Mouse (Mus musculus) lung, postnatal 14 days (tissue): ENCODE results near the gene Nsl1.
A peak's percentile ranks its signal among the peaks of the same experiment; 100 is the strongest.

Experiments used
- DNase-seq: peaks from one replicate; pipeline ENCODE4 v3.0.0; 2021

The Nsl1 gene

DNA sequence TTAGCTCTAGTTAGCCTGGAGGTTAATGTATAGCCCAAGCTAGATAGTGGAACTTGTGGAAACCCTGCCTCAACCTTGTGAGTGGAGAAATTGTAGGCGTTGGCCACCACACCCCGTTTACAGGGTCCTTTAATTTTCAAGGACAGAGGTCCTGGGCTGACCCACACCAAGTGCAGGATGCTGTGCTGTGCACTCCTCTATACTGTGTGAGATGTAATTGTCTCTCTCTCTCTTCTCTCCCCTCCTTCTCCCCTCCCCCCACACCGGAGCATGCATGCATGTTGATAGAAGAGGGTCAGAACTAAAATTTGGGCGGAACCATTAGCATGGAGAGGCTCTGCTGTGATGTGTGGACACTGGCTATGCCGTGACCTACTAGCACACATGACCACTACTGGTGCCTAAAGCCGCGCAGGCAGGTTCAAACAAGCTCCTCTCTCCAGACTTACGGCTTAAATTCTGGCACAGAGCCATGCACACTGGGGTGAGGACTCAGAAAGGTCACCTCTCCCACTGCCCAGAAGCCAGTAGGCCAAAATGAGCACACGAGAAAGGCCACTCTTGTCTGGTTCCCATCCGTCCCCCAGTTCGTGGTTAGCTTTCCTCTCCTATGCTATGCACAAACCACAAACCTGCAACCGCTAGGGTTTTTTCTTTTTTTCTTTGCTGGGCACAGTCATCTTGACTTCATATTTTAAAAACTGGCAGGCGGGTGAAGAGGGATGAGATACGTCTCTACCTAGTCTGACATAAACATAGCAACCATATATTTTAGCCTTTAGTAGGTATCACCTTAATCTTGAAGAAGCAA, 34.3 kb downstream of the Nsl1 start:
- no peak for DNase-seq

DNA sequence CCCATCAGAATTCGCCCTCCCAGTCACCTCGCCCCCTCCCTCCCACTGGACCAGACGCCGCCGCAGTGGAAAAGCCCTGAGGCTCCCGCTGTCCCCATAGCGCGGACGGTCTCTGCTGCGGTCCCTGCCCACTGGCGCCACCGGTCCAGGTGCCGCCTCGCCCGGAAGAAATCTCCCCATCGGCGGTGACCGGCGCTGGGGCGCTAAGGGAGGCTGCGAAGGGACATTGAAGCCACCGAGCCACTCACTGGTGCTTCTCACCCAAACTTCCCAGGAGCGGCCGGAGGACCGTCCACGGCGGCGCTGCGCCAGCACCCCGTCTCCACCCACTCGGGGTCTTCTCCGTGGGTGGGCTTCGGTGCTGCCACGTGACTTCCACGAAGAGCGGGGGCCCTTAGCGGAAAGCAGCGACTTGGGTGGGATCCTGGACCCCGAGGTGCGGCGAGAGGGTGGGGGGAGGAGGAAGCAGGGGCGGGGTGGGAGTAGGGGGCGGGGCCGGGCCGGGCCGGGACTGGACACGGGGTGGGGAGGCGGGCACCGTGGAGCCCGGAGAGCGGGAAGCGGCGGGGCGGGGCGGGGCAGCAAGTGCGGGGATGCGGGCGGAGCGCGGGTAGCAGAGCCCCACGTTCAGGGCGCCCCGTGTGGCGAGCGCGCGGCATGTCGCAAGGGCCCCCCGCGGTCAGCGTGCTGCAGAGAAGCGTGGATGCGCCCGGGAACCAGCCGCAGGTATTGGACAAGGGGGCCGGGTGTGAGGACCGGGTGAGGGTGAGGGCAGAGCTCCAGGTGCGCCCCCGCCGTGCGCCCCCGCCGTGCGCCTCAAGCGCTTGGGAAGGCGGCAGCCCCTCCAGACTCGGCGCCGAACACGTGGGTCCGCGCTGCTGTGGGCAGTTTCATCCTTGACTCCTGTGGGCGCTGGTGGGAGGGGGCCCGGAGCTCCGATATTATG, 35.3 kb downstream of the Nsl1 start, which contains the start of gene Batf3:
Gene Batf3, plus strand, starts transcription at position 46 of the 946 bp plus-strand sequence.
- DNase-seq: peak; percentile 52

DNA sequence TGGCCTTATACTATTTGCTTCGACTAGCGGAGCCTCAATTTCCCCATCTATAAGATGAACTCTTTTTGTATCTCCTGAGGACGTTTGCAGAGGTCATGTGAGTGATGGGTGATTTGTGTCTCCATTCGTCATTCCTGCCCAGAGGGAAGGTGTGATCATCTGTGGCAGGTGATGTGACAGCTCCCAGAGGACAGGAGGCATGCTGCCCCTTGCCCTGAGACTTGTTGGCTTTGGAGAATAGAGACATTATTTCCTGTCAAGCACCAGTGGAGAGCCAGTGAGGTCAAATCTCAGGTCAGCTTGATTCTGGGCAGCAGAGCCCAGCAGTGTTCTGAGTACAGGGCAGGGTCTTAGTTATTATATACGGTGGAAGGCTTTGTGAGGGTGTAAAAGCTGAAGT, 36.3 kb downstream of the Nsl1 start:
- DNase-seq: no peak

DNA sequence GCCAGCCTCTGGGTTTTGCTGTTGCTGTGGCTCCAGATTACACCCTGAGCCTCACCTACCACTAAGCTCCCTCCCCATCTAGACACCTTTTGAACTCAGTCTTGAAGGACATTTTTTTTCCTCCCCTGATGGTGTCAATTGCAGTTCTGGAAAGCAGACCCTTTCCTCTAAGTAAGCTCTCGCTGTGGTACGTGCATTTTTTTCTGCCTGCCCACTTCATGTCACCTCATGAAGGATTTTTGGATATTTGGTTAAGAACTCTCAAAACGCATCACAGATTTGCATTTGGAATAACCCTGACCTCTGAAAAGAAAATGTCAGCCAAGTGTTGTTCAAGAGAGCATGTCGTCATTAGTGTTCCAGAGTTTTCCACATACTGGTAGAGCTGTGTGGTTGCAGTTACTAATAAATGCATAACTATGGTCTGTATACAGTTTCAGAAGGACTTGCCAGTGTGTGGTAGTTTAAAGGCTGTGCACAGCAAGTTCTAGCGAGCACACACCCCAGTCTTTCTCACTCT, 37.0 kb downstream of the Nsl1 start:
- DNase-seq: no peak

DNA sequence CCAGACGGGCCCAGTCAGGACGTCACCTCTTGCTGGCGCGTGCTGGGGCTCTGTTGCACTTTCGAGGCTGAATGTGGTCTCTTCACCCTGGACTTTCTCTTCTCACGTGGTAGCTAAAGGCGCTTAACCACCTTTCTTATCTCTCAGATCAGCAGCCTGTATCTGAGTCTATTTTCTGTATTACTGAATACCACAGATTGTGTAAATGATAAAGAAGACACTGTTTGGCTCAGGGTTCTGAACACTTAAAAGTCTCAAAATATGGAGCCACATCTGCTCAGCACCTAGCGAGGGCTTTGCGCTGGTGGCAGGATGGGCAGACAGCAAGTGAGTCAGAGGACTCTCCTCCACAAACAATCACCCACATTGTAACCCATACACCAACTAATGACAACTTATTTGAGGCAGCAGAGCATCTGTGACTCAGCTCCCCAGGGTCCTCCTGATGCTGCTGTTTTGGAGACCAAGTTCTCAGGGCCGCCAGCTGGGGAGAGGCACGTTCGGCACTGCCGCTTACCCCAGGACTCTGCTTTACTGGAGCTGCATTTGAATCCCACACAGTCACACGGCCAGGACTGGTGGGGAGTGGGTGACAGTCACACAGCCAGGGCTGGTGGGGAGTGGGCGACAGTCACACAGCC, 40.0 kb downstream of the Nsl1 start:
- DNase-seq: no peak

DNA sequence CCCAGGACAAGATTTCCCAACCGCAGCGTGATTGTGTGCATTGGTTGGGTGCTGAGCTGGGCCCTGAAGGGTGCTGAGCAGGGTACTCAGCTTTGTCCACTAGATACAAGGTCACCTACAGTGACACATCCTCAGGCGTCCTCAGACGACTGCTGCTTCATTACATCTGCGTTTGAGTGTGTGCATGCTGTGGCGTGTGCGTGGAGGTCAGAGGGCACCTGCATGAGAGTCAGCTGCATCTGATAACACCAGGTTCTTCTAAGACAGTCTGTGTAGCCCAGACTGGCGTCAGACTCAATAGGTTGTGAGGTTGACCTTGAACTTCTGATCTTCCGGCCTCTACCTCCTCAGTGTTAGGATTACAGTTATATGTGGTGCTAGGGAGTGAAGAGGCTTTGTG, 42.4 kb downstream of the Nsl1 start:
- no peak for DNase-seq

DNA sequence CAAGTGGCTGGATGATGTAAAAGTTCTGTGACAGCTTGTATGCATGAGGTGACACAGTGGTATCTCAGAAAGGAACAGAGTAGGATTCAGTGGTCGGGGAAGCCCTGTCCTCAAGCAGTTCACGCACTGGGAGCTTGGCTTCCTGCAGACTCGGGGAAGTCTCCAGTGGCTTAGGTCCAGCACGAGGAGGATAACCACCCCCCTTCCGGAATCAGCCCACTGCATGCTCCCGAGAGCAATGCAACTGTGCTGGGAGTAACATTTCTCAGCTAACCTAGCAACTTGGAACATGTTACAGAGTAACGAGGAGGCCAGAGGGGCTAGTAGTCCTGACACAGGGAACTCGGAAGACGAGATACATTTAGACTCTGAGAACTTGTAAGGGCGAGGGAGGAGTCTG, 44.5 kb downstream of the Nsl1 start:
- DNase-seq: no peak

DNA sequence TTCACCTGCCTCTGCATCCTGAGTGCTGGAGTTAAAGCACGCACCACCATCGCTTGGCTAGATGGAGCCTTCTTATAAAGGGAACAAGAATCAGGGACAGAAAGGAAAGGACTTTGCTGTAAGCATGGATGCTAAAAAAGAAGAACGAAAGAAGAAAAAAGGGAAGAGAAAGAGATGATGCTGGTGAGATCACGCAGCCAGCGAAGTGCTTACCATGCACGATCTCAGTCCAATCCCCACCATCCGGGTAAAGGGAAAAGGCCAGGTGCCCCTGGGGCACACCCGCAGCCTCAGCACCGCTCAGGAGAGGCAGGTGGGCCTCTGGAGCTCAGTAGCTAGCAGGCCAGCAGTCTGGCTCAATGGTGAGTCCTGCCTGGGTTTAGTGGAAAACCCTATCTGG, 47.1 kb downstream of the Nsl1 start:
- DNase-seq: no peak

DNA sequence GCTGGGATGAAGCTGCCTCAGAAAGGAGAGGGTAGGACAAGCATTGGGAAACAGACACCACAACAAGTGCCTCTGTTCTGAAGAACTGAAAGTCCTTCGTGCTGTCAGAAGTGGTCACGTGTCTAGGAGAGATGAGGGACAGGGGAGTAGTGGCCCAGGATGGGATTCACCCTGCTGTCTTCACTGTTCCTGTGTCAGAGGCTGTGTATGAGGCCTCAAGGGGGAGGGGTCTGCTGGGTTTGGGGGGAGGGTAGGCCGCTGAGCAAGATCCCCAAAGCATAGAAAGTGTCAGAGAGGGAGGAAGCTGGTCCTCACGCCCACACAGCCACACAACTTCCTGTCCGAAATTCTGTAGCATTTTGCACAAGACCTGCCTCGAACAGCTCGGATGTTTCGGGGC, 48.3 kb downstream of the Nsl1 start:
- DNase-seq: peak; percentile 26

DNA sequence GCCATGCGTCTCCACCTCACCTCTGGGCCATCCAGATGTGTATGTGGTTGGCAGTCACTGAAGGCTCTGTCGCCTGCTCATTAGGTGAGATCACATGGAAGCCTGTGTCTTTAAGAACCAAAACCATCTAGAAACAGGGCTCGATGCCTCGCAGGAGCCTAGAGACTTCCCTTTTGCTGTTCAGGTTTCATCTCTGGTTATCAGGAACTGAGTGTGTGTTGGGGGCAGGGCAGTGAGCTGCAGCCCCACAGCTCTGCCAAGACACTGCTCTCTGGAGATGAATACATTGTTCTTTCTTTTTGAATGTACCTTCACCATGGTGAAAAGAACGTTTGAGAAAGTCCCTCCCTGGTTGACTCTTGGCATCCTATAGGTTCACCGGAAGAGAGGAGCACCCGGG, 52.1 kb downstream of the Nsl1 start:
- no peak for DNase-seq

DNA sequence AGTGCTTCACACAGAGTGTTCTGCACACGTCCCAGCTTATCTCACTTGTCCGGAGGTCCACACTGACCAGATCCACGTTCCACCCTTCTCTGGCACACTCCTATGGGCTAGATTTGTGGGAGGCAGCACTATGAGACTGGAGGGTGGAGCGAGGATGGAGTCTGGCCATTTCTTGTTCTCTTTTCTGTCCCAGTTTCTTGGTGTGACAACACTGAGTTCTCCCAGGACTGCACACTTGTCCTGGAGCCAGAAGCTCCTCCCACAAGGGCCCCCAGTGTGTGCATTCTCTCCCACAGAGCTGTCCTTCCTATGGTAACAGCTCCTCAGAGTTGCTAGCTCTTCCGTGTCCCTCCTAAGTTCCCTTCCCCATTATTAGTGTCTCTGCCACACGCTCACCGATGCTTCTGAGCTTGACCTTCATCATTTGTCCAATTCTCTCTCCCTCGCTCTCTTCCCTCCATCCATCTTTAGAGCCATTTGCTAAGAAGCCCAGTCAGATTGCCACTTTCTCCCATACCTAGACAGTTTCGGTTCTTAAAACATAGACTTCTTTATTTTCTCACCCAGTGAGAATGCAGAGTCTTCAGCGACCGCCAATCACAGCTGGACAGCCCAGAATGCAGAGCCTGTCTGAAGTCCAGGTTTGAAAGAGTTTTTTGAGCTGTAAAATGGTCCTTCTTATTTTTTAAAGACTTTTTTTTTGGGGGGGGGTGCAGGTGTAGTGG, 52.9 kb downstream of the Nsl1 start:
- DNase-seq: no peak

DNA sequence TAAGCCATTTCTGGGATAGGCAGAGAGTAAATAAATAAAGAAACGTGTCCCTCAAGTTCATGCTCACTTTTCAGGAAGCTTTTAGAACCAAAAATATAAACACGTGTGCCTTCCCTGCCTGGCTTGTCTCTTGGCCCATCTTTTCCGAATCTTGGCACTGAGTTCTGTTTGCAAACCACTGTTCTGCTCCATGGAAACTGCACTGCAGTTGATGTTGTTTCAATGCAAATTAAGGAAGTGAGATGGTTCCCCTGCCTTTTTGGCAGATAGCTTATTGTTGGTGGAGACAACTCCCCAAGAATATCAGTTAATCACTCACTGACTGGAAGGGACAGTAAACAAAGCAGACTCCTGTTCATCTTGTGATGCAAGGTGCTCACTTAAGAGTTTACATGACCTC, 59.9 kb downstream of the Nsl1 start:
- DNase-seq: no peak

DNA sequence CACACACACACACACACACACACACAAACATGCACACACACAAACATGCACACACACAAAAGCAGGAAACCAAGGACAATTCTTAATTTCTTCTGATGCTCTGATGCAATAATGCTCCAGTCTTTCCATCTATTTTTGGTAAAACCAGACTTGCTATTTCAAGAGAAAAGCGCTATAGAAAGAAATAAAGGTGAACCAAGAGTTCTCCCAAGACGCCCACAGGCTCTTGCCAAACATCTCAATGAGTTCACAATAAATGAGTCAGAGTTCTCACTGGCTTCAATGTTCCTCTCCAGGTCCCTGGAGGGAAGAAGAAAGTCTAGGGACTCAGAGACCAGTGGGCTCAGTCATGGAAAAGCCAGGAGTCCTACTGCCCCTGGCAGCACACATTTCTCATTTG, 60.9 kb downstream of the Nsl1 start:
- DNase-seq: no peak

DNA sequence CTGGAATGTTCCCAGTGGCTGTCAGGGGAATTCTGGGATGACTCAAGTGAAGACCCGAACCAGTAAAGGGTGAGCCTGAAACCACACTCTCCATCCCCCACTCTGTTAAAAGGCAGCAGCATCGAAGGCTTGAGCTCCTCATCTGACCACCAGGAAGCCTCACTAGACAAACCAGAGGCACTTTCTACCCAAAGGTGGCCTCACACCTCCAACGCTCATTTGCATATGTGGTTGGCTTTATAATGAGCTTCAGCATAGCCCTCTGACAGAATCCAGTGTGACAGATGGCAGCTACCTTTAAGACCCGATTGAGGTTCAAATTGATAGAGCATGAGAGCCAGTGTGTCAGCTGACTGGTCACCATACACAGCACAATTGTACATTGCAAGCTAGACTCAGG, 61.5 kb downstream of the Nsl1 start:
- no peak for DNase-seq

DNA sequence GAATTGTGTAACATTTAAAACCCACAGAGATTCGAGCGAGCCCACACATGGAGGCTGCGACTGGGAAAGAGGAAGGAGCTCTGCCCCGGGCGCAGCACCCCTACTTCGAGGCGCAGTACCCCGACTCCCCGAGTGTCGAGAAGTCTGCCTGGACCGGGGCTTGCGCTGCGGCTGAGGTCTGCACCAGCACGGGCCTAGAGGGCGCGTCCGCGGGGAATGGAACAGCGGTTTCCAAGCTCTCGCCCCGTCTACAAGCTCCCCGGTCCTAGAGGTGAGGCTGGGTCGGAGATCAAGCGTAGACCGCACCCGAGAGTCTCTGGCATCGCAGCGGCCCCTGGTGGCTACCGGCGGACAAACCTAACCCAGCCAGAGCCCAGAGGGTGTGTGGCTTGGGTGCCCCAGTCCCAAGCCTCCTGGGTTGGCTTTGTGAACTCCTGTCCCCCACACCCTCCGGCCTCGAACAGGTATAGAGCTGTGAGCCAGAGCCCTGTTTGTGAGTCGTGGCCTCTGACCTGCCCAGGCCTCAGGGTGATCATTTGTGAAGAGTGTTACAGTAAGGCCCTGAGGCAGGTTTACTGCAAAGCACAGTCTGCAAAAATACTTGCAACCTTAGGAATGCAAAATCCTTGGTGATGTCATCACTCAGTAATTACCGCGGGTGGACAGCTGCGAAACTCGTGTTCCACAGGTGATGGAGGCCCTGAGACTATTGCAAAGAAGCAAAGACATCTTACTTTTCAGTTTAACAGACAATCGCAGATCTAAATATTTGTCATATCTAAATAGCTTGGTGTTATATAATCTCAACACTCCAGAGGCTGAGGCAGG, 63.2 kb downstream of the Nsl1 start:
- DNase-seq: peak; percentile 77

DNA sequence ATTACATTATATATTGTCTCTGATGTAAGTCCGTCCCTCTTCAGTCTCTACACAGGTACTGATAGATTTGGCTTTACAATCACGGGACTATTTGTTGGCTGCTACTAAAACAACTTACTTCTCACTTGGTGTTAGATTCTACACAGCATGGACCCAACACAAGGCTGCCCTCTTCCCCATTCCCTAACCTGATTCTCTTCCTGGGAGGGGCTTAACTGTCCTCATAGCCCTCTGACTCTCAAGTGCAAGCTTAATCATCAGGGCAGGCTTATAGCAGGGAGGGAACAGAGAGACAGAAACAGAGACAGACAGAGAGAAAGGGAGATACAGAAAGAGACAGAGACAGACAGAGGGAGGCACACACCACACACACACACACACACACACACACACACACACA, 68.9 kb downstream of the Nsl1 start:
- DNase-seq: no peak

DNA sequence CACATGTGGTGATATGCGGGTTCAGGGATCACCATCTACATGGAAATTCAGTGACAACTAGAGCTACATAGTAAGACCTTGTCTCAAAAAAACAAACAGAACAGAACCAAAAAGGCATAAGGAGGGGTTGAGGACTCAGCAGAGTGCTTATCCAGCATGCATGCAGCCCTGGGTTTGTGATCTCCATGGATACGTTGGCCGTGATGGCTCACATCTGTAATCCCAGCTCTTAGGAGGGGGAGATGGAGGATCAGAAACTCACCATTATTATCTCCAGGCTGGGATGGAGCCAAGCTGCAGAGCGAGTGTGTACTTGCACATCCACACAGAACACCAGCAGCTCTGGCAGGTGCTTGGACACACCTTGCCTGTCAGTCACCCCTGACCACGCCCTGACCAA, 69.4 kb downstream of the Nsl1 start:
- DNase-seq: no peak

DNA sequence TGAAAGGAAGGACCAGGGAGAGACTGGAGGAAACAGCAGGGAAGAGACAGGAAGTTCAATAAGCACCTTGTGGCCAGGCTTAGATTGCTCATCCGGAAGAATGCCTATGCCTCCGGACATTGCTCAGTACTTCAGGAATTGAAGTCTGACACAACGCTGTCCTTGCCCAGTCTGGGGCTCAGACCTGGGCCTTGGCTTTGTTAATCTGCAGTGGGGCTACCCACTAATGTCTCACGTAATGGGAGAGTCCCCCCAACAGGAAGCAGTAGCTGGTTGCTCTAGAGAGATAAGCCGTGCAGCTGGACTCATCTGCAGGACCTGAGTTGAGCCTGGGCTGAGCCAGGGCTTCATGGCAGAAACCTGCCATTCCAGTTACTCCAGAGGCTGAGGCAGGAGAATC, 70.1 kb downstream of the Nsl1 start:
- DNase-seq: no peak

DNA sequence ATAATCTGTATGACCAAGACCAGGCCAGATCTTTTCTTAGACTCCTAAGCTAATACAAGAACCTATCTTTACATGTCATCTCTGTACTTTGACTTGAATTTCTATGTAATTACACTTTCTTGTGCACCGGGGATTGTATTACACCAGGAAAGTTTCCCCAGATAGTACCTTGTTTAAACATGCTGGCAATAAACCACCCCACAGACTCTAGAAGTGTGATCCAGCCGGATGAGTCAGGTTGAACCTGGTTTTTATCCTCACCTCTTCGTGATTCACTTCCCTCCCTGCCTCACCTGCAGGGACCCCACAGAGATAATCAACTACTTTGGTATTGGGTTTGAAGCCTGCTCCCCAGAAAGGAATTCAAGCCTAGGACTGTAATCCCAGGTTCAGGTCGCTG, 72.6 kb downstream of the Nsl1 start:
- no peak for DNase-seq
